Mouse (Mus musculus) adrenal gland (tissue): Measurements from ENCODE around the gene Col3a1.

Experiments used
- intact Hi-C: fragments of 180-260 bp; cut with DNase I; formaldehyde crosslinking; loops from one replicate; pipeline ENCODE4 v1.15.1; 2025
- microRNA-seq, 2 experiments: library from miRNA; unstranded; fragments of <30 nt; microRNA quantifications; one replicate each; pipeline ENCODE4; 2019

The Col3a1 gene

GRCm38 (mm10) chr1:45379992-45380690 lies 68.8 kb downstream of the Col3a1 start:
- intact Hi-C loops, result no loop called here

- intact Hi-C loops, result no loop called here
Observed at GRCm38 (mm10) chr1:45381866-45382265, 70.5 kb downstream of the Col3a1 start.

Small RNA genes within 50 kb of the gene (microRNA-seq; reads per million reads assigned to microRNA genes)
- gene Gm47302, result 0 to 0.25 reads per million in 2 experiments
